Mouse (Mus musculus) v-Abl transformed pro-B cells (cell line): ENCODE data around the gene Gm18336.
"Not testable (repeated sequence)": the region's sequence is repeated elsewhere in the genome, so short reads cannot be mapped to it uniquely, and the experiment has no call there.

ENCODE experiments used
- in situ Hi-C, 2 experiments: fragments of 400-800 bp; cut with MboI; formaldehyde crosslinking; loops; one replicate each; pipeline ENCODE4 v1.15.1; 2025; ENCODE audit not compliant: unreplicated experiment in 2 of 2

Gene Gm18336

DNA sequence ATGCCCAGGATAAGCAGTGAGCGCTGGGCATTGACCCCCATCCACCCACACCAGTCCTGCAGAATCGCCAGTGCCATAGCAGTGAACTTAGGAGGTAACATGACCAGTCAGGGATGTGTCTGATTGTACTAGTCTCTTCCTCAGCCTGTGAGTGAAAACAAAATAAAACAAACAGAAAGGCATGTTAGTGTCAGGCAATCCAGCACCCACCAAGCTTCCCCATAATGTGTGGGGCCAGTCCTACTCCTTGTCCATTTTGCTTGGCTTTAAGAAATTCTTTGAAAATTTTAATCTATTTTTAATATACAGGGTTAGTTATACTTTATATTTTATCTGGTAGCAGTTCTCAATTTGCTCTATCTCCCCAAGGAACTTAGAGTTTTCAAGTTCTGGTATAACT, at the start of gene Gm18336:
Gene Gm18336, minus strand, starts transcription at position 101 of the 400 bp plus-strand sequence.
- in situ Hi-C loops, result not testable (repeated sequence)

DNA sequence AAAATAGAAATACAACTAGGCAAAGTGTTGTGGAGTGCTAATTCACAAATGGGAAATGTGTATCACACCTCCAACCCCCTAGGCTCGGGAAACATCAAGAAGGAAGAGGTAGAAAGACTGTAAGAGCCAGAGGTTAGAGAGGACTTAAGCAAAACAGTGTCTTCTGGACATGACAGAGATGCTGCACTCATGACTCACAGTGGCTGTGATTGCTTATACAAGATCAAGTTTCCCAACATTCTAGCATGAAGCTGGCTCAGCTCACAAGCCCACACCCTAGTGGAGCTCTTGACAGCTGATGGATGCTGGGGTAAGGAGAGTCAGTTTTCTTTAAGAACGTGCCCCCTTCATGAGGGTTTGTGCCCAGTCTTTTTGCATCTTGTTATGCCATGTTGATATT, 42.9 kb upstream of the Gm18336 start:
- in situ Hi-C loops, result loop anchor here (10.0 to 25.0 kb wide), 3 partner anchors 53 to 429 kb away; partner anchors contain the start of gene Pnma3 (in 1 of the 2)

- in situ Hi-C loops, result loop anchor here (10.0 to 25.0 kb wide), 3 partner anchors 120 to 423 kb away; partner anchors contain the start of gene Pnma3 (in 1 of the 2)
These were observed 36.7 kb upstream of the Gm18336 start, which contains the start of gene Trex2 for GRCm38 (mm10) chrX:73435252-73435651. Gene Trex2, minus strand, starts transcription at chrX:73435344.

- in situ Hi-C loops, result loop anchor here (10.0 to 25.0 kb wide), 3 partner anchors 118 to 421 kb away; partner anchors contain the start of gene Pnma3 (in 1 of the 2)
These were observed 34.3 kb upstream of the Gm18336 start for GRCm38 (mm10) chrX:73432850-73433249.

DNA sequence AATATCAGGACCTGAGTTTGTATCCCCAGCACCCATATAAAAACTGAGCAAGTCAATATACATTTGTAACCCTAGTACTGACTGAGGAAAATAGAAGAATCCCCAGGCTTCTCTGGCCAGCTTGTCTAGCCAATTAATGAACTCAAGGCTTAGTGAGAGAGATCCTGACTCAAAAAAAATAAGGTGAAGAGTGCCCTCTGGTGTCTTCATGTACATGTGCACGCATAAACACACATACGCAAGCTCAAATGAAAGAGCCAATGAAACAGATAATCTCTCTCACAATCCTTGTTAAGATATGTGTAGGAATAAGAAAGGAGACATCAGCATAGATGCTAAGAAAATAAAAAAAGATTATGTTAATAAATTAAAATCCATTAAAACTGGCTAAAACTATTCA, 31.5 kb upstream of the Gm18336 start:
- in situ Hi-C loops, result loop anchor here (10.0 to 25.0 kb wide), 3 partner anchors 115 to 418 kb away; partner anchors contain the start of gene Pnma3 (in 1 of the 2)

- in situ Hi-C loops, result no loop called here
These were observed 14.2 kb upstream of the Gm18336 start for GRCm38 (mm10) chrX:73412767-73413166.

GRCm38 (mm10) chrX:73410880-73411517, 12.5 kb upstream of the Gm18336 start, which contains the start of gene Zfp92:
Gene Zfp92, plus strand, starts transcription at chrX:73411096.
- in situ Hi-C loops, result no loop called here

DNA sequence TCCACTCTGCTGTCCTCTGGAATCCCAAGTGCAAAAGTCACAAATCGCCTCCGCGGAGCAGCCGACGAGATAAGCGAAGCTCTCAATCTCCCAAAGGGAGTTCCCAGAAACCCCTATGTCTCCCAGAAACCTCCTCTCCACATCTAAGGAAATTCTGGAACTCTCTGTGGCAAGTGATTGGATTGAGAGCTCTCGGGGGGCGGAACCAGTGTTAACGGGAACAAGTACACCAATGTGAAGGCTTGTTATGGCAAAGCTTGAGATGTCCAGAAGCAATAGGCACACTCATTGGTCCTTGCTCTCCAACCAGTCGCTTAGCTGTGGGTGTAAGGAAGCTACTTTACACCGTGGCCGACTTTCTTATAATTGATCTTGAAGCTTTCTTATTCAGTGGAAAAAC, 3.1 kb upstream of the Gm18336 start:
- in situ Hi-C loops, result no loop called here

DNA sequence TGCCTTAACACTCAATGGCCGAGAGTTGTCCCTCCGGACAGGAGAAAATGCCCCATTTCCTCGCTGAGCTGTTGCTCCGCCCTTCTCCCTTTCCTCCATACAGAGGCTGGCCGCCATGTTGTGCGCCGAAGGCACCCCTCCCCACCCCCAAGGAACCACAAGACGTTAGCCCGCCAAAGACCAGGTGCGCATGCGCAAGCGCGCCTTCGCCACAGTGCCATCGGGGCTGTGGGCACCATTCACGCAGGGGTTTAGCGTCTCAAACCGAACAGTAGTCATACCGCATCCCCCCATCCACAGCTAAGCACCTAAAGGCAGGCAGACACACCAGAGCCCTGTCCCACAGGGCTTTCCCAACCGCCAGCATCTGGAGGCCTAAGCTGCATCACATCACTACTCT, 2.4 kb upstream of the Gm18336 start:
- in situ Hi-C loops, result no loop called here

GRCm38 (mm10) chrX:73396446-73396845, 2.1 kb downstream of the Gm18336 start:
- in situ Hi-C loops, result no loop called here

DNA sequence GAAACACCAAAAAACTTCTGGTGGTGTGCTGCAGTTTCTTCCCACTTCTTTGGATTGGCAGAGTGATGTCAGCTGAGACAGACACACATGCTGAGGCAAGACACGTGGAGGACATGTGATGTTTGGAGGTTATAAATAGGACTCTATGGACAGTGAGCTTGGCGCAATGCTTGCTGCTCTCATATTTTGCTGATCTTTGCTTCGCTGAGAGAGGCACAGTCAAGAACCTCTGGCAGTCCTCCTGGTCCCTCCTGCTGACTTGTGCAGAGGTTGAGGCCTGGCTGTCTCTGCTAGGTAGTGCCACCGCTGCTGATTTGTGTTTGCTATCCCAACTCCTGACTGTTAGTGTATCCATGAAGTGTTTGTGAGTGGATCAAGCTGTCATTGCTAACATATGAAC, 7.1 kb downstream of the Gm18336 start:
- in situ Hi-C loops, result no loop called here

DNA sequence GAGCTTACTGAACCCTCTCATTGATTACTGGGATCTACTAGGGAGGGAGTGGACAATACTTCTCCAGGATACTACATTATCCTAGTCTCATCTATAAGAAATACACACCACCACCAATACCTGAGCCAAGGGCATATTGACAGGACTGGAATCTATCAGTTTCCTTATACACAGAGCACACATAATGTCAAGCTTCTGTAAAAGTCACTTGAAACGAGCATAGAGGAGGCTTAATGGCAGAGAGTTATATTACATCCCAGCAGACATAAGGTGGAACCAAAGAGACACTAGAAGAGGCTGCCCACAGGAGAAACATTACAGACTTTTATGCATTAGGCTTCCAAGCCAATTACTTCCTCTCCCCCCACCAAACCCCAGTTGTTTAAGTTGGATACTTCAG, 13.6 kb downstream of the Gm18336 start:
- in situ Hi-C loops, result no loop called here

GRCm38 (mm10) chrX:73384419-73384818, 14.1 kb downstream of the Gm18336 start:
- in situ Hi-C loops, result no loop called here

GRCm38 (mm10) chrX:73363291-73363690, 35.2 kb downstream of the Gm18336 start:
- in situ Hi-C loops, result no loop called here

DNA sequence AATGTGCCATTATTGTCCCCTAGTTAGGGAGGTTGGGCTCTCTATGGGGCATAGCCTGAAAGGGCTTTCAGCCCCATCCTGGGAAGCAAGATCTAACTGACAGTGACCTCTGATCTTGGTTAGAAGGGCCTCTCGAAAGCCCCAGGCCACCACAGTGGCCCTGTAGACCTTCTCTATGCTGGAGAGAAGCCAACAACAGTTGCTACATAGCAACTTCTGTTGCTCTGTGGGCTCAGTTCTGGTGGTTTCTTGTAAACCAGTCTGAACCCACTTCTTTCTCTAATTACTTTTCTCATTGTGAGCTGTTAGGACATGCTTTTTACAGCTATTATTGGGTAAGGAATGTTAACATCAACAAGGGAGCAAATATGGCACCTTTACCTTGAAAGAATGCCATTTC, 41.8 kb downstream of the Gm18336 start:
- in situ Hi-C loops, result no loop called here

GRCm38 (mm10) chrX:73356163-73356562, 42.4 kb downstream of the Gm18336 start:
- in situ Hi-C loops, result no loop called here
